Mouse (Mus musculus) liver, postnatal 0 days (tissue): ENCODE data around the gene Trim63. TPM values are rescaled to one million over a fixed set of nuclear protein-coding genes. Genes with fewer than 3 reads are reported as not detected.
A peak's percentile ranks its signal among the peaks of the same experiment; 100 is the strongest.

ENCODE experiments used
- ATAC-seq: fragments of 200-750 bp; cut with Nextera tagmentation; 2 replicates; pipeline ENCODE4 v1.8.0; 2017; ENCODE audit warnings: mild to moderate bottlenecking, moderate library complexity
- DNase-seq: peaks from one replicate; pipeline ENCODE4 v3.0.0-alpha.2; 2016
- H3K27ac ChIP-seq: fragments of 300-500 bp; sonication (generic); 2 replicates; pipeline ENCODE4 v1.5.1; 2014; ENCODE audit warnings: antibody characterized with exemption, moderate library complexity, mild to moderate bottlenecking, low read depth
- H3K27me3 ChIP-seq: fragments of 300-500 bp; sonication (generic); 2 replicates; pipeline ENCODE4 v1.6.1; 2014; ENCODE audit warnings: low read length, control low read depth, mixed read lengths; ENCODE audit not compliant: insufficient read depth
- H3K36me3 ChIP-seq: fragments of 300-500 bp; sonication (generic); replicated peaks from 2 replicates; pipeline ENCODE4 v1.6.1; 2014; ENCODE audit warnings: mild to moderate bottlenecking, control low read depth, low read length, moderate library complexity, mixed read lengths; ENCODE audit not compliant: insufficient read depth
- H3K4me1 ChIP-seq: fragments of 300-500 bp; sonication (generic); 2 replicates; pipeline ENCODE4 v1.6.1; 2014; ENCODE audit warnings: antibody characterized with exemption, mild to moderate bottlenecking, control low read depth; ENCODE audit not compliant: insufficient read depth
- H3K4me2 ChIP-seq: fragments of 300-500 bp; sonication (generic); 2 replicates; pipeline ENCODE4 v1.6.1; 2014; ENCODE audit warnings: low read depth, mild to moderate bottlenecking, low read length, moderate library complexity, mixed read lengths
- H3K4me3 ChIP-seq: fragments of 300-500 bp; sonication (generic); 2 replicates; pipeline ENCODE4 v1.5.1; 2014; ENCODE audit warnings: low read depth, low read length
- H3K9ac ChIP-seq: fragments of 300-500 bp; sonication (generic); replicated peaks from 2 replicates; pipeline ENCODE4 v1.6.1; 2014; ENCODE audit warnings: mild to moderate bottlenecking, moderate library complexity
- H3K9me3 ChIP-seq: fragments of 300-500 bp; sonication (generic); 2 replicates; pipeline ENCODE4 v1.6.1; 2016; ENCODE audit warnings: mild to moderate bottlenecking, control low read depth, low read length, mixed read lengths
- CTCF ChIP-seq: sonication (generic); IDR thresholded peaks from 2 replicates; pipeline ENCODE4 v1.5.1; 2016; ENCODE audit warnings: antibody characterized with exemption, low read depth
- EP300 ChIP-seq: IDR thresholded peaks from 2 replicates; pipeline ENCODE4 v1.6.1; 2016; ENCODE audit warnings: antibody characterized with exemption, low read depth, mild to moderate bottlenecking
- WGBS: fragments of 180-500 bp; shearing (Covaris S2); extraction: QIAGEN DNeasy Blood & Tissue Kit; methylation state at CpG from one replicate; pipeline ENCODE4 v1.1.7; 2014; ENCODE audit not compliant: insufficient replicate concordance; 5-methylcytosine and 5-hydroxymethylcytosine counted together
- polyA plus RNA-seq: library from polyadenylated mRNA; unstranded; fragments of >200 nt; fragmentation: Nextera tagmentation; extraction: Ambion mirVana; gene quantifications from 2 replicates; pipeline ENCODE4 v1.2.1, GENCODE M21; 2015

Trim63 gene
- polyA plus RNA-seq, 1 experiment from 2014 or later, result 0.34 TPM

DNA sequence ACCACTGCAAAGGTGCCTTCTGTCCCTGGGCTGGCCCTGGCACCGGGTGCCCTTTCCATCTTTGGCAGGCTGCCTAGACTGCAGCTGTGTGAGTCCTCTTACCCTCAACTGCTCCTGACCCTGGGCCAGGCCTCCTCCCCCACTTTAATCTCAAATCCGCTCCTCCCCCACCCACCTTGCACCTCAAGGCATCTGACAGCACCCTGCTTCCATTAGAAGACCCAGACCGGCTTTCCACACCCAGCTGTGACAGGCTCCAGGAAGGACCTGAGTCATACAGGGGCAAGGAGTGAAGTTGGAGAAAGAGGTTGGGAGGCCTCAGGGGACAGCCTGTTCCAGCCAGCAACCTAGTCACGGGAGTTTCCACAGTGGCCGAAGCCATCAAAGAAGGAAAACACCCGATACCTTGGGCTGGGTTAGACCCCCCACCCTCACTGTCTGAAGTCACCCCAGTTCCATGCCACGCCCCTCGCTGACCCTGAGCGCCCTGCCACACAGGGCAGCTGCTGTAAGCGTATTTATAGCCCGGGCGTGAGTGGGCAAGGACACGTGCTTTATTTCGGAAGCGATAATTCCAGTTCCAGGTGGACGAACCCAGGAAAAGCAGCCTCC lies 41.0 kb downstream of the Trim63 start:
- WGBS, result 58% methylated on average over 16 of the region's 16 CpGs
- ATAC-seq (no peak), DNase-seq (no peak)
- no peaks in the 10 kb centered on the region for H3K36me3 ChIP-seq
- no peak overlapping the region for H3K9ac ChIP-seq
- no peak overlapping the region for H3K27ac ChIP-seq
- TF ChIP-seq CTCF (no peak), EP300 (no peak)
- no peaks in the 10 kb centered on the region for H3K27me3 ChIP-seq
- no peak overlapping the region for H3K4me3 ChIP-seq
- H3K9me3 ChIP-seq, result no peaks in the 10 kb centered on the region
- no peak overlapping the region for H3K4me2 ChIP-seq
- peaks cover 4% of the 10 kb centered on the region; the same call in 1 of the 2 replicates for H3K4me1 ChIP-seq

DNA sequence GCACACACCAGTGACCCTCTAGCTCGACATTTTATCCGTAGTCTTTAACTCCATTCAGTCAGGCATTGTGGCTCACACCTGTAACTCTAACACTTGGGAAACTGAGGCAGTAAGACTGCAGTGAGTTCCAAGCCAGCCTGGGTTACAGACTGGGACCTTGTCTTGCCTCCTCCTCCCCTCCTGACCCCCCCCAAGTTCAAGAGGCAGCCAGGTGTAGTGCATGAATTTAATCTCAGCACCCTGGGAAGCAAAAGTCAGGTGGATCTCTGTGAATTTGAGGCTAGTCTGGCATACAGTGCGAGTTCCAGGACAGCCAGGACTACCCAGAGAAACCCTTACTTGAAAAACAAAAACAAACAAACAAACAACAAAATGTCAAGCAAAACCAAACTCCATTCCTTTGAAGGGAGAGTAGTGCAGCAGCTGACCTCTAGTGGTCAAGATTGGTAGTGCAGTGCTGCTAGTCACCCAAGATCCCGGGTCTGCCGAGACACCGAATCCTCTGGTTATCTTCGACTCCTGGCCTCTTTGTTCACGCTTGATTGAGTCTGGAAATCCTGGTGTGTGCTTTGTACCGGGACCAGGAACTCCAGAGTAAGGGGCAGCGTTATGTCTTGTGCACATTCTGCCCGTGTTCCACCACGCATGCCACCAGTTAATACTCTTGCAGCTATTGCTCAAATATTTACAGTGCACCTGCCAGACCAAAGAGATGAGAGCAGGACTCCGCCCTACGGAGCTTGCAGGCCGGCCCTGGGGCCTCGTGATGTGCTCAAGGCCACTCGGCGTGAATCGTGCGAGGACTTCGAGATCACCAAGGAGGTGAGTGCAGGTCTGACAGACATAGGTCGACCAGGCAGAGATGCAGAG lies 41.9 kb downstream of the Trim63 start:
- H3K27me3 ChIP-seq, result no peaks in the 10 kb centered on the region
- no peak overlapping the region for H3K4me3 ChIP-seq
- no peak overlapping the region for H3K9ac ChIP-seq
- WGBS, result 16% methylated on average over 22 of the region's 22 CpGs
- DNase-seq (peak; percentile 75), ATAC-seq (peak; percentile 73)
- no peak overlapping the region for H3K27ac ChIP-seq
- H3K4me1 ChIP-seq, result peaks cover 4% of the 10 kb centered on the region; the same call in 1 of the 2 replicates
- no peaks in the 10 kb centered on the region for H3K9me3 ChIP-seq
- peak overlapping the region; percentile 53; the same call in 1 of the 2 replicates for H3K4me2 ChIP-seq
- H3K36me3 ChIP-seq, result no peaks in the 10 kb centered on the region
- TF ChIP-seq EP300 (no peak), CTCF (peak; percentile 97)

DNA sequence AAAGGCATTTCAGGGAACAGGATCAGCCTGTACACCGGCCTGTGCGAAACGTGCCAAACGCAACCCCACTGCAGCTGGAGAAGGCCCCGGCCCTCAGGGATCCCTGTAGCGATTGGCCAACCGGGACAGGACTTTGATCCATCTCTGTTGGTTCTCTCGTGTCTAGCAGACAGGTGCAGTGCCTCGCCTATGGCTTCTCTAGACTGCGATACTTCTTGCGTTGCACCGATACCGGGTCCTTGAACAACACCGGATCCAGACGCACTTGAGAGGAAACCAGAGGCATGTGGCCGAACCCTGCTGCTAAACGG lies 42.5 kb downstream of the Trim63 start:
- Histone ChIP-seq H3K9ac (no peak overlapping the region), H3K27me3 (no peaks in the 10 kb centered on the region), H3K4me3 (no peak overlapping the region), H3K27ac (no peak overlapping the region), H3K9me3 (no peaks in the 10 kb centered on the region), H3K4me2 (no peak overlapping the region), H3K4me1 (peaks cover 7% of the 10 kb centered on the region; the same call in 1 of the 2 replicates), H3K36me3 (no peaks in the 10 kb centered on the region)
- 31% methylated on average over 17 of the region's 17 CpGs for WGBS
- TF ChIP-seq CTCF (no peak), EP300 (no peak)
- peak; percentile 61 for ATAC-seq
- peak; percentile 49 for DNase-seq

GRCm38 (mm10) chr4:134359649-134360048 lies 44.7 kb downstream of the Trim63 start:
- 83% methylated on average over 6 of the region's 6 CpGs for whole genome bisulfite sequencing
- no peak overlapping the region for H3K4me3 ChIP-seq
- peaks cover 14% of the 10 kb centered on the region; the same call in 1 of the 2 replicates for H3K4me1 ChIP-seq
- no peak overlapping the region for H3K4me2 ChIP-seq
- no peak overlapping the region for H3K9ac ChIP-seq
- H3K36me3 ChIP-seq, result no peaks in the 10 kb centered on the region
- no peaks in the 10 kb centered on the region for H3K9me3 ChIP-seq
- H3K27me3 ChIP-seq, result no peaks in the 10 kb centered on the region
- TF ChIP-seq EP300, result no peak
- DNase-seq, result no peak
- H3K27ac ChIP-seq, result no peak overlapping the region
- no peak for ATAC-seq

DNA sequence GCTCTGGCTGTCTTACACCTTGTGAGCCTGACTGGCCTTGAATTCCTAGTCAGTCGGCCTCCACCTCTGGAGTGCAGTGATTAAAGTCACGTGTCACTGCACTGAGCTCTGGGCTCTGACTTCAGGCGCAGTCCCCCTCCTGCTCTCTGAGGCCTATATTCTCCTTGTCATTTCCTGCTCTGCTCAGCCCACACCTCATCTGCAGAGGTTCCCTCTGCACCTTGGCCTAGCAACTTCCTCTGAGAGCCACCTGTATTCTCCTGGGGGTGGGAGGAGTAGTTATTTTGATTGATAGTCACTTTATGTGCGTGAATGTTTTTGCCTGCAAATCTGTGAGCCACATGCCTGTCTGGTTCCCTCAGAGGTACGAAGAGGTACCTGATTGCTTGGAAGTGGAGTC lies 46.3 kb downstream of the Trim63 start:
- ATAC-seq (no peak), DNase-seq (no peak)
- no peak overlapping the region for H3K4me3 ChIP-seq
- H3K4me1 ChIP-seq, result peaks cover 14% of the 10 kb centered on the region; the same call in 1 of the 2 replicates
- no peak overlapping the region for H3K4me2 ChIP-seq
- no peaks in the 10 kb centered on the region for H3K36me3 ChIP-seq
- 41% methylated on average over 5 of the region's 5 CpGs for WGBS
- no peak overlapping the region for H3K9ac ChIP-seq
- no peaks in the 10 kb centered on the region for H3K27me3 ChIP-seq
- H3K27ac ChIP-seq, result no peak overlapping the region
- no peaks in the 10 kb centered on the region for H3K9me3 ChIP-seq
- no peak for TF ChIP-seq EP300
- no peak for TF ChIP-seq CTCF

DNA sequence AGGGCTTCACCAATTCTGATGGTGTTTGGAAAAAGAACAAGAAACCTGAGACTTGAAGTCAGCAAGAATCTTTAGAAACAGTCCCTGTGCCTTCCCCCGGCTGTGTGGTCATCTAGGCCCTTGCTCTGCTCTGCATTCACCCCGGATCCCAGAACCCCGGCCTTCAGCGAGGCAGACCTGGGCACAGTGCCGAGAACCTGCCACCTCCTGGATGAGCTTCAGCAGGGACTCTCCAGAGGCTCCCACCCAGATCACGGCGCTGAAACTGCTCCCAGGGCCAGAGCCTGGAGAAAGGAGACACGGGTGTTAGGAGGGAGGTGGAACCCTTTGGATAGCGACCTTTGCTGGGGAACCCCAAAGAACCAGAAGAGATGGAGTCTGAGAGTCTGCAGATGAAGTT lies 47.2 kb downstream of the Trim63 start:
- TF ChIP-seq EP300 (no peak), CTCF (no peak)
- DNase-seq (no peak), ATAC-seq (no peak)
- 55% methylated on average over 9 of the region's 9 CpGs for WGBS
- Histone ChIP-seq H3K9me3 (no peaks in the 10 kb centered on the region), H3K27me3 (no peaks in the 10 kb centered on the region), H3K4me2 (no peak overlapping the region), H3K9ac (no peak overlapping the region), H3K4me3 (no peak overlapping the region), H3K36me3 (no peaks in the 10 kb centered on the region), H3K27ac (no peak overlapping the region), H3K4me1 (peaks cover 11% of the 10 kb centered on the region; the same call in 1 of the 2 replicates)
